Mouse (Mus musculus): ENCODE measurements at regions not wholly inside any gene's neighbourhood (a gene's known extent, or its start where the extent isn't known, plus 50 kb on each side); places are given as distances from the start of the nearest gene placed in this dataset.
A peak's percentile ranks its signal among the peaks of the same experiment; 100 is the strongest.

- no peaks in the 10 kb centered on the region for H3K36me3 ChIP-seq
- H3K27ac ChIP-seq = no peak overlapping the region
- no peak for ATAC-seq (ENCODE audit: insufficient number of reproducible peaks, insufficient read depth, low FRiP score, low TSS enrichment, low read depth)
- H3K4me1 ChIP-seq = 0 out of 2 replicates have a peak, but pooled peaks cover 4% of the 10 kb centered on the region
- no peak overlapping the region for H3K9ac ChIP-seq
- H3K27me3 ChIP-seq = no peaks in the 10 kb centered on the region
- no peak overlapping the region for H3K4me2 ChIP-seq
- no peak overlapping the region for H3K4me3 ChIP-seq
- H3K9me3 ChIP-seq = no peaks in the 10 kb centered on the region
These were observed 205.2 kb upstream of the Gm9747 start for GRCm38 (mm10) chr1:82027761-82028160.

GRCm38 (mm10) chr1:82031130-82031529 lies 201.8 kb upstream of the Gm9747 start:
- WGBS = 68% methylated on average over 7 of the region's 7 CpGs
- Histone ChIP-seq H3K9ac (no peak overlapping the region), H3K4me2 (no peak overlapping the region), H3K27ac (no peak overlapping the region), H3K4me3 (no peak overlapping the region), H3K9me3 (no peaks in the 10 kb centered on the region), H3K4me1 (0 out of 2 replicates have a peak, but pooled peaks cover 4% of the 10 kb centered on the region), H3K36me3 (no peaks in the 10 kb centered on the region), H3K27me3 (no peaks in the 10 kb centered on the region)
- ATAC-seq (ENCODE audit: insufficient number of reproducible peaks, insufficient read depth, low FRiP score, low TSS enrichment, low read depth) = no peak

- H3K4me1 ChIP-seq = 0 out of 2 replicates have a peak, but pooled peaks cover 4% of the 10 kb centered on the region
- H3K27ac ChIP-seq = no peak overlapping the region
- no peaks in the 10 kb centered on the region for H3K36me3 ChIP-seq
- H3K9ac ChIP-seq = no peak overlapping the region
- no peaks in the 10 kb centered on the region for H3K9me3 ChIP-seq
- H3K4me2 ChIP-seq = no peak overlapping the region
- H3K4me3 ChIP-seq = no peak overlapping the region
- no peaks in the 10 kb centered on the region for H3K27me3 ChIP-seq
- ATAC-seq (ENCODE audit: insufficient number of reproducible peaks, insufficient read depth, low FRiP score, low TSS enrichment, low read depth) = no peak
- WGBS = 67% methylated on average over 1 of the region's 1 CpGs
These were observed 200.5 kb upstream of the Gm9747 start for GRCm38 (mm10) chr1:82032410-82032809.

GRCm38 (mm10) chr1:82038171-82038570 lies 194.7 kb upstream of the Gm9747 start:
- 85% methylated on average over 4 of the region's 4 CpGs for WGBS
- no peaks in the 10 kb centered on the region for H3K9me3 ChIP-seq
- no peak overlapping the region for H3K4me3 ChIP-seq
- no peak overlapping the region for H3K4me2 ChIP-seq
- peaks cover 23% of the 10 kb centered on the region for H3K4me1 ChIP-seq
- H3K36me3 ChIP-seq = no peaks in the 10 kb centered on the region
- no peak for ATAC-seq (ENCODE audit: insufficient number of reproducible peaks, insufficient read depth, low FRiP score, low TSS enrichment, low read depth)
- H3K27me3 ChIP-seq = no peaks in the 10 kb centered on the region
- no peak overlapping the region for H3K27ac ChIP-seq
- no peak overlapping the region for H3K9ac ChIP-seq

GRCm38 (mm10) chr1:82038698-82039097 lies 194.2 kb upstream of the Gm9747 start:
- WGBS = 71% methylated on average over 1 of the region's 1 CpGs
- Histone ChIP-seq H3K27me3 (no peaks in the 10 kb centered on the region), H3K36me3 (no peaks in the 10 kb centered on the region), H3K4me2 (no peak overlapping the region), H3K4me1 (peaks cover 23% of the 10 kb centered on the region), H3K9ac (no peak overlapping the region), H3K9me3 (no peaks in the 10 kb centered on the region), H3K27ac (no peak overlapping the region), H3K4me3 (no peak overlapping the region)
- ATAC-seq (ENCODE audit: insufficient number of reproducible peaks, insufficient read depth, low FRiP score, low TSS enrichment, low read depth) = no peak

GRCm38 (mm10) chr1:82041286-82042050 lies 191.4 kb upstream of the Gm9747 start:
- Histone ChIP-seq H3K4me2 (peak overlapping the region; percentile 24; the same call in 1 of the 2 replicates), H3K9me3 (no peaks in the 10 kb centered on the region), H3K9ac (no peak overlapping the region), H3K27me3 (no peaks in the 10 kb centered on the region), H3K4me3 (no peak overlapping the region), H3K36me3 (no peaks in the 10 kb centered on the region), H3K27ac (0 out of 2 replicates have a peak overlapping the region, but pooled peaks have one; percentile 1), H3K4me1 (peaks cover 23% of the 10 kb centered on the region)
- ATAC-seq (ENCODE audit: insufficient number of reproducible peaks, insufficient read depth, low FRiP score, low TSS enrichment, low read depth) = no peak
- WGBS = 16% methylated on average over 3 of the region's 3 CpGs

- WGBS = 0% methylated on average over 2 of the region's 2 CpGs
- Histone ChIP-seq H3K4me2 (no peak overlapping the region), H3K9me3 (no peaks in the 10 kb centered on the region), H3K4me3 (no peak overlapping the region), H3K36me3 (no peaks in the 10 kb centered on the region), H3K27me3 (no peaks in the 10 kb centered on the region), H3K9ac (no peak overlapping the region), H3K27ac (no peak overlapping the region), H3K4me1 (peaks cover 23% of the 10 kb centered on the region)
- no peak for ATAC-seq (ENCODE audit: insufficient number of reproducible peaks, insufficient read depth, low FRiP score, low TSS enrichment, low read depth)
These were observed 190.9 kb upstream of the Gm9747 start for GRCm38 (mm10) chr1:82042051-82042432.

GRCm38 (mm10) chr1:82042527-82042926 lies 190.4 kb upstream of the Gm9747 start:
- Histone ChIP-seq H3K36me3 (no peaks in the 10 kb centered on the region), H3K27me3 (no peaks in the 10 kb centered on the region), H3K9me3 (no peaks in the 10 kb centered on the region), H3K4me3 (no peak overlapping the region), H3K27ac (no peak overlapping the region; the same call in 1 of the 2 replicates), H3K9ac (no peak overlapping the region), H3K4me2 (no peak overlapping the region), H3K4me1 (peaks cover 23% of the 10 kb centered on the region)
- no peak for ATAC-seq (ENCODE audit: insufficient number of reproducible peaks, insufficient read depth, low FRiP score, low TSS enrichment, low read depth)
- 28% methylated on average over 3 of the region's 3 CpGs for WGBS

- Histone ChIP-seq H3K4me3 (no peak overlapping the region), H3K27ac (no peak overlapping the region), H3K4me1 (0 out of 2 replicates have a peak, but pooled peaks cover 8% of the 10 kb centered on the region), H3K36me3 (no peaks in the 10 kb centered on the region), H3K9ac (no peak overlapping the region), H3K27me3 (no peaks in the 10 kb centered on the region), H3K4me2 (no peak overlapping the region), H3K9me3 (no peaks in the 10 kb centered on the region)
- 75% methylated on average over 6 of the region's 6 CpGs for WGBS
- no peak for ATAC-seq (ENCODE audit: insufficient number of reproducible peaks, insufficient read depth, low FRiP score, low TSS enrichment, low read depth)
These were observed 166.6 kb upstream of the Gm9747 start for GRCm38 (mm10) chr1:82066291-82066690.

GRCm38 (mm10) chr1:82068571-82068970 lies 164.3 kb upstream of the Gm9747 start:
- no peak for ATAC-seq (ENCODE audit: insufficient number of reproducible peaks, insufficient read depth, low FRiP score, low TSS enrichment, low read depth)
- Histone ChIP-seq H3K36me3 (no peaks in the 10 kb centered on the region), H3K4me1 (0 out of 2 replicates have a peak, but pooled peaks cover 8% of the 10 kb centered on the region), H3K9me3 (no peaks in the 10 kb centered on the region), H3K4me3 (no peak overlapping the region), H3K9ac (no peak overlapping the region), H3K27ac (no peak overlapping the region), H3K4me2 (no peak overlapping the region), H3K27me3 (no peaks in the 10 kb centered on the region)
- 80% methylated on average over 4 of the region's 4 CpGs for WGBS

GRCm38 (mm10) chr1:82070181-82071109 lies 162.5 kb upstream of the Gm9747 start:
- Histone ChIP-seq H3K4me3 (no peak overlapping the region), H3K27me3 (no peaks in the 10 kb centered on the region), H3K4me1 (0 out of 2 replicates have a peak, but pooled peaks cover 8% of the 10 kb centered on the region), H3K9ac (no peak overlapping the region), H3K4me2 (no peak overlapping the region), H3K36me3 (no peaks in the 10 kb centered on the region), H3K27ac (no peak overlapping the region), H3K9me3 (no peaks in the 10 kb centered on the region)
- WGBS = 57% methylated on average over 9 of the region's 9 CpGs
- ATAC-seq (ENCODE audit: insufficient number of reproducible peaks, insufficient read depth, low FRiP score, low TSS enrichment, low read depth) = no peak

Measured in embryonic facial prominence, embryonic 13.5 days (tissue).